Mouse (Mus musculus) forebrain, embryonic 10.5 days (tissue): ENCODE measurements around the gene Cbln1. TPM values are rescaled to one million over a fixed set of nuclear protein-coding genes. Genes with fewer than 3 reads are reported as not detected.

ENCODE experiments used
- DNase-seq: peaks from one replicate; pipeline ENCODE4 v3.0.0-alpha.2; 2017; ENCODE audit warnings: low spot score; ENCODE audit errors: extremely low spot score
- H3K27ac ChIP-seq: fragments of 300-500 bp; sonication (generic); 2 replicates; pipeline ENCODE4 v1.5.1; 2016; ENCODE audit warnings: mild to moderate bottlenecking
- H3K27me3 ChIP-seq: fragments of 300-500 bp; sonication (generic); 2 replicates; pipeline ENCODE4 v1.6.1; 2016; ENCODE audit warnings: mild to moderate bottlenecking; ENCODE audit not compliant: poor library complexity, severe bottlenecking
- H3K36me3 ChIP-seq: fragments of 300-500 bp; sonication (generic); replicated peaks from 2 replicates; pipeline ENCODE4 v1.6.1; 2016; ENCODE audit warnings: mild to moderate bottlenecking, moderate library complexity
- H3K4me1 ChIP-seq: fragments of 300-500 bp; sonication (generic); 2 replicates; pipeline ENCODE4 v1.6.1; 2016
- H3K4me3 ChIP-seq: fragments of 300-500 bp; sonication (generic); 2 replicates; pipeline ENCODE4 v1.5.1; 2016; ENCODE audit warnings: mild to moderate bottlenecking, moderate library complexity
- H3K9me3 ChIP-seq: fragments of 300-500 bp; sonication (generic); 2 replicates; pipeline ENCODE4 v1.6.1; 2016; ENCODE audit warnings: mild to moderate bottlenecking, moderate library complexity
- WGBS: fragments of 180-500 bp; shearing (Covaris S2); methylation state at CpG from one replicate; pipeline ENCODE4 v1.1.7; 2016; 5-methylcytosine and 5-hydroxymethylcytosine counted together
- polyA plus RNA-seq: library from polyadenylated mRNA; unstranded; fragments of >200 nt; fragmentation: Nextera tagmentation; extraction: Ambion mirVana; gene quantifications from 2 replicates; pipeline ENCODE4 v1.2.1, GENCODE M21; 2016

Gene Cbln1
- polyA plus RNA-seq, 1 experiment from 2014 or later, result 1.5 TPM

DNA sequence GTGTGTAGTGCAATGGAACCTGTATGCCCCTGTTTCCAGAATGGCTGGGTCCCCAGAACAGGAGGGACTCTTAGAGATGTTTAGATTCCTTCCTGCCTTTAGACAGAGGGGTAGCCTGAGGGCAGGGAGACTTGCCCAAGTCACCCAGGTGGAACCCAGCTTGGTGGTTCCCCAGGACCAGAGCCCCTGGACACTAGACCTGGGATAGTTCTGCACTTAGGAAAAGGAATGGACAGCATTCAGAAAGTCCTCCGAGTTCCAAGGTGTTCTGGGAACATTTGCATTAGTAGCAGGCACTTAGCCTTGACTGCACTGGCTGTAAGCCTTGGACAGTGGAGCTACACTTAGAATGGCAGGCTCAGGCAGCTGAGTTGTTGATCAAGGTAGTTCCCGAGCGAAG lies 4.5 kb downstream of the Cbln1 start:
- no peak for DNase-seq
- H3K27me3 ChIP-seq, result peaks cover 91% of the 10 kb centered on the region
- H3K27ac ChIP-seq, result no peak overlapping the region
- no peaks in the 10 kb centered on the region for H3K9me3 ChIP-seq
- H3K4me3 ChIP-seq, result no peak overlapping the region
- WGBS, result 11% methylated on average over 3 of the region's 3 CpGs
- peaks cover 49% of the 10 kb centered on the region for H3K4me1 ChIP-seq
- H3K36me3 ChIP-seq, result no peaks in the 10 kb centered on the region

DNA sequence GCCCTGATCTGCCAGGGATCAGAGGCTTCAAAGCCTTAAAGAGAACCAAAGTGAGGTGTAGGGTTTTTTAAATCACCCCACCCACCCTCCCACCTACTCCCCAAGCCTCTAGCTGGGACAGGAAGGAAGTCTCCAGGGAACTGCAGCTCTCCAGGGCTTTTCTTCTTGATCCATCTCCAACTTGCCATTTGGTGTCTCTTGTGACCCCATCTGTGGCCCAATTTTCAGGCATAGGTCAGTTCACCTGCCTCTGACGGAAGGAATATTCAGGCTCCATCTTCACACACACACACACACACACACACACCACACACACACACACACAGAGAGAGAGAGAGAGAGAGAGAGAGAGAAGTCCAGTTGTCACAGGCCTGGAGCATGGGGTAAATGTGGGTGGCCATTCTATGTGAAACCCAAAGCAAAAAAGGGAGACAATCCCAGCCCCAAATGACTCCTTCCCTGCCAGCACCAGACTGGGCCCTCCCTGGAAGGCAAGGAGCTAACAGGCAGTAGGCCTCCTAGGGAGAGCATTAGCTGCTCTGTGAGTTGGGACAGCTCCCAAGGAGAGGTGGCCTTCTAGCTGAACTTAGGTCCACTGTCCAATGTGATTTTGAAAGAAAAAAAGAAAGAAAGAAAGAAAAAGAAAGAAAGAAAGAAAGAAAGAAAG lies 5.3 kb downstream of the Cbln1 start:
- Histone ChIP-seq H3K9me3 (no peaks in the 10 kb centered on the region; the same call in 1 of the 2 replicates), H3K27ac (no peak overlapping the region), H3K4me1 (peaks cover 43% of the 10 kb centered on the region), H3K27me3 (peaks cover 85% of the 10 kb centered on the region), H3K4me3 (no peak overlapping the region), H3K36me3 (no peaks in the 10 kb centered on the region)
- no peak for DNase-seq
- 80% methylated on average over 1 of the region's 1 CpGs for WGBS

DNA sequence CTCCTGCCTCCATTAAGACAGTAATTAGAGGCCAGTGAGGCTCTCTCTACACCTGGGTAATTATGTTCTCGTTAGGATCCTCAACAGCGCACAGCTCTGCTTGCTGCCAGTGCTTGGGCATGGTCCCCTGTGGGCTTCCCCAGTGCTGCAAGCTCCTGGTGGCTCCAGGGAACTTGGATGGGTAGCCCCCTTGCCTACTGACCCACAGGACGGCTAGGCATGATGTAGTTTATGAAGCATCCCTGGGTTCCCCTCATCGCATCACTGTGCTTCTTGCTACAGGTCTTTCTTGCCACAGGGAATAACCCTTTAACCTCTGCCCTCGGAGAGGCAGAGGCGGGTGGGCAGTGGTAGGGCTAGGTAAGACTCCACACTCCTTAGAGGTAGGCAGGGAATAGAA lies 6.1 kb downstream of the Cbln1 start:
- DNase-seq, result no peak
- no peak overlapping the region for H3K27ac ChIP-seq
- H3K9me3 ChIP-seq, result no peaks in the 10 kb centered on the region; the same call in 1 of the 2 replicates
- no peak overlapping the region for H3K4me3 ChIP-seq
- H3K27me3 ChIP-seq, result peaks cover 78% of the 10 kb centered on the region
- H3K36me3 ChIP-seq, result no peaks in the 10 kb centered on the region
- WGBS, result 43% methylated on average over 6 of the region's 6 CpGs
- peaks cover 43% of the 10 kb centered on the region for H3K4me1 ChIP-seq

DNA sequence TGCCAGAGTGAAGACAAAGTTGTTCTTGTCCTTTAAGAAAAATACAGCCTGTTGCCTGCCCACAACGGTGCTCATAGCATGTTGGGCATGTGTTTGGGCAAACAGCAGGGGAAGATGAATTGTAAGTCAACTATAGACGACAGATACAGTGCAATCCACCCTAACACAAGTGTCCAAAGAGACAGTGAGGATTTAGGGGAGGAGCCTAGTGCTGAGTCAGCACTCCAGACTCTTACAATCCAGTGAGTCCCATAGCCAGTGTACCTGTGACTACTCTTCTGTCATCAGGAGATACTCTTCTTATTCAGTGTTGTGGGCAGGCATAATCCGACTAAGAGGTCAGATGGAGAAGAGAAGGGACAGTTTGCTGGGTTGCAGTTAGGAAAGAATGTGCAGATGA lies 8.0 kb downstream of the Cbln1 start:
- WGBS, result 90% methylated on average over 3 of the region's 3 CpGs
- Histone ChIP-seq H3K9me3 (no peaks in the 10 kb centered on the region; the same call in 1 of the 2 replicates), H3K4me1 (peaks cover 24% of the 10 kb centered on the region), H3K4me3 (no peak overlapping the region), H3K27me3 (peaks cover 59% of the 10 kb centered on the region), H3K27ac (no peak overlapping the region), H3K36me3 (no peaks in the 10 kb centered on the region)
- no peak for DNase-seq

DNA sequence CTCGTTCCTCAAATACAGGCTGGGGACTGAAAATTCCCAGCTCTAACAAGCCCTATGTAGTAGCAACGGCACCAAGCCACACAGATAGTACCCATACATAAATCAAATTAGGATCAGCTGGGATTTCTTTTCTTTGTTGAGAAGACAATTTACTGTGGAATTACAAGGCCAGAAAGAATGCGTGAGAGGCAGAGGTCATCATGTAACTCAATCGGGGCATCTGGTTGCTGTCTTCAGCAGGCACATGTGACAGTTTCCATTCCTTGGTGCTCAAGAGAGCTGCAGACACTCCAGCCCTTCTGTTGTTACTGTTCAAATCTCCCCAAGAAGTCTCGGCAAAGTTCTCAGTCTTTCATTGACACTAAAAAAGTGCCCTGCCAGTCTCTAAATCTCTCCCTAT lies 10.6 kb downstream of the Cbln1 start:
- H3K36me3 ChIP-seq, result no peaks in the 10 kb centered on the region
- peaks cover 12% of the 10 kb centered on the region for H3K4me1 ChIP-seq
- DNase-seq, result no peak
- no peaks in the 10 kb centered on the region; the same call in 1 of the 2 replicates for H3K9me3 ChIP-seq
- no peak overlapping the region for H3K4me3 ChIP-seq
- no peak overlapping the region for H3K27ac ChIP-seq
- peaks cover 33% of the 10 kb centered on the region for H3K27me3 ChIP-seq
- WGBS, result 52% methylated on average over 5 of the region's 5 CpGs

GRCm38 (mm10) chr8:87456949-87457348 lies 15.5 kb downstream of the Cbln1 start:
- H3K36me3 ChIP-seq, result no peaks in the 10 kb centered on the region
- no peak overlapping the region for H3K4me3 ChIP-seq
- H3K27ac ChIP-seq, result no peak overlapping the region
- no peaks in the 10 kb centered on the region for H3K27me3 ChIP-seq
- H3K4me1 ChIP-seq, result peaks cover 7% of the 10 kb centered on the region
- WGBS, result 90% methylated on average over 4 of the region's 4 CpGs
- no peak for DNase-seq
- no peaks in the 10 kb centered on the region for H3K9me3 ChIP-seq

DNA sequence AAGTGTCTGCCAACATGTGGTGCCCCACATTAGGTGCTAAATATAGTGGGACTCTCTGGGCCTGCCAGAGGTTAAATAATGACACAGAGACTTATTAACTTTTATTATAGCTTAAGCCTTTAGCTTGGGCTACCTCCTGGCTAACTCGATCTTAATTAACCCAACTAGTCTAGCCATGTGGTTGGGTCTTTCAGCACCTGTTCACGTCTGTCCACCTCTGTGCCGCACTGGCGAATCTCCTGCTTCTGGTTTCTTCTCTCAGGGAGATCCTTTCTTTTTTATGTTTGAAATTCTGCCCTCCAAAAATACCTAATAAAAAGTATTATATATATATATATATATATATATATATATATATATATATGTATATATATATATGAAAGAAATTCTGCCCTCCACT lies 19.6 kb downstream of the Cbln1 start:
- no peak overlapping the region for H3K27ac ChIP-seq
- H3K9me3 ChIP-seq, result no peaks in the 10 kb centered on the region
- no peaks in the 10 kb centered on the region for H3K27me3 ChIP-seq
- 88% methylated on average over 4 of the region's 4 CpGs for WGBS
- H3K4me1 ChIP-seq, result no peaks in the 10 kb centered on the region
- no peaks in the 10 kb centered on the region for H3K36me3 ChIP-seq
- DNase-seq, result no peak
- no peak overlapping the region for H3K4me3 ChIP-seq

DNA sequence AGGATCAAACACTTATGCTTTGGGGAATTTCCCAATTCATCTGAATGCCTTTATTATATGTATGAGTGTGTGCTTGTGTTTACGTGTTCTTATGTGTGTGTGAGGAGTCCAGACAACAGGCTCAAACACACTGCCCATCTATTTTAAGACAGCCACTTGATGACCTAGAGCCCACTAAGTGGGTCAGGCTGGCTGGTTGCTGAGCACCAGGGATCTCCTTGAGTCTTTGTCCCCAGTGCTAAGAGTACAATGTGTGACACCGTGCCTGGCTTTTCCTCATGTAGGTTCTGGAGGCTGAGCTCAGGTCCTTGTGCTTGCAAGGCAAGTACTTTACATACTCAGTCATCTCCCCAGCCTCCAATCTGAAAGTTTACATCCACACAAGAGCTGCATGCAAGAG lies 20.7 kb downstream of the Cbln1 start:
- 84% methylated on average over 2 of the region's 2 CpGs for WGBS
- no peak overlapping the region for H3K27ac ChIP-seq
- no peaks in the 10 kb centered on the region for H3K4me1 ChIP-seq
- no peak for DNase-seq
- H3K27me3 ChIP-seq, result no peaks in the 10 kb centered on the region
- no peak overlapping the region for H3K4me3 ChIP-seq
- no peaks in the 10 kb centered on the region for H3K36me3 ChIP-seq
- H3K9me3 ChIP-seq, result no peaks in the 10 kb centered on the region

- no peak overlapping the region for H3K4me3 ChIP-seq
- 81% methylated on average over 3 of the region's 3 CpGs for WGBS
- H3K9me3 ChIP-seq, result no peaks in the 10 kb centered on the region
- H3K27ac ChIP-seq, result no peak overlapping the region
- H3K27me3 ChIP-seq, result no peaks in the 10 kb centered on the region
- no peaks in the 10 kb centered on the region for H3K4me1 ChIP-seq
- no peak for DNase-seq
- no peaks in the 10 kb centered on the region for H3K36me3 ChIP-seq
Measured at GRCm38 (mm10) chr8:87434592-87434991, 37.8 kb downstream of the Cbln1 start.

DNA sequence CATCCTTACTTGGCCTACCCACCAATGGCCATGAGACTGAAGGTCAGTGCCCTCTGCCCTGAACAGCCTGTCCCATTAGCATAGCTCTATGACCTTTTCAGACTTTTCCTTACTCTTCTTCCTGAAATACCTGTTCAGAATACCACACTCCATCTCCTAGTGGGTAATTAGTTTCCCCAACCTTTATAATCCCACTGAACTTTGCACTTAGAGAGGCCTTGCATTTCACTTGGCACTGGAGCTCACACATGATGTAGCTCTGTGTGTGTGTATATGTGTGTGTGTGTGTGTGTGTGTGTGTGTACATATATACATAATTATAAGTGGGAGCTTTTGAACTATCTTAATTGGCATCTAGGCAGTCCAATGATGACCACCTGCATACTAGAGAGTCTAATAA lies 45.2 kb downstream of the Cbln1 start:
- Histone ChIP-seq H3K27me3 (no peaks in the 10 kb centered on the region), H3K36me3 (no peaks in the 10 kb centered on the region), H3K4me3 (no peak overlapping the region), H3K27ac (no peak overlapping the region), H3K4me1 (0 out of 2 replicates have a peak, but pooled peaks cover 4% of the 10 kb centered on the region), H3K9me3 (no peaks in the 10 kb centered on the region)
- no peak for DNase-seq

DNA sequence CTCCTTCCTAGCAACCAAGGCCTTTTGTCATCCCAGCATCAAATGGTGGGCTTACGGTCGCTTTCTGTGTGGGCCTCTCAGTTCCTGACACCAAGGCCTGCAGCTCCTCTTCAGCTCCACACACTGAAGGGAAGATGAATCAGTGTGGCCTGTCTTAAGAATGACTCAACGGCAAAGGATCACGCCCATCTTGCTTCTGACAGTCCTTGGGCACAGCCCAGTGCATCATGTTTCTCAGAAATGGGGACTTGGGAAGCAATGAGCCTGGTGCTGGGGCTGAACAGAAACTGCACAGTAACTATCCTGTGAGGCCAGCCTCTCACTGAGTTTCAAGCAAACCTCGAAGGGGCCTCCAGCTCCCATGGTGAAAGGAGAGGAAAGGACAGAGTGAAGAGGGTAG lies 47.7 kb downstream of the Cbln1 start:
- 0 out of 2 replicates have a peak, but pooled peaks cover 4% of the 10 kb centered on the region for H3K4me1 ChIP-seq
- WGBS, result 91% methylated on average over 5 of the region's 5 CpGs
- no peaks in the 10 kb centered on the region for H3K36me3 ChIP-seq
- H3K4me3 ChIP-seq, result no peak overlapping the region
- no peaks in the 10 kb centered on the region for H3K27me3 ChIP-seq
- no peaks in the 10 kb centered on the region for H3K9me3 ChIP-seq
- no peak overlapping the region for H3K27ac ChIP-seq
- DNase-seq, result no peak

DNA sequence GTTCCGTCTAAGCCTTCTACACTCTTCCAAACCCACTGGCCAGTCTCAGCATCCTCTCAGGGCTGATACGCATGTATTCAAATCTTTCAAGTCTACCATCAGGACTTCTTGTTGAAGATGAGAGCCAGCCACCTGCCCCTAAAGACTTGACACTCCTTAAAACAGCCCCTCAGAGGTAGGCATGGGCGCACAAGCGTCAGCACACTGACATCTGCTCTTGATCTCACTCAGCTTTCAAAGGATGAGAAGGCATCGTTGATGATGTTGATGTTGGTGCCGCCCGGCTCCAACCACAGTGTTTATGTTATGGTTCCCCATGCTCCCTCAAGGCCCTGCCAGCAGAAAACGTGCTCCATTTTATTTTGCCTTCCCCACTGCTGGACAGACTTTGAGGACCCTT lies 50.7 kb downstream of the Cbln1 start:
- H3K9me3 ChIP-seq, result no peaks in the 10 kb centered on the region
- H3K4me3 ChIP-seq, result no peak overlapping the region
- 0 out of 2 replicates have a peak, but pooled peaks cover 4% of the 10 kb centered on the region for H3K4me1 ChIP-seq
- no peak overlapping the region for H3K27ac ChIP-seq
- H3K27me3 ChIP-seq, result no peaks in the 10 kb centered on the region
- 88% methylated on average over 8 of the region's 8 CpGs for WGBS
- no peaks in the 10 kb centered on the region for H3K36me3 ChIP-seq
- DNase-seq, result no peak
